Mouse (Mus musculus) adrenal gland, adult 8-10 months (tissue): ENCODE measurements around the gene Olfr312. TPM values are rescaled to one million over a fixed set of nuclear protein-coding genes. Genes with fewer than 3 reads are reported as not detected.

ENCODE experiments used
- DNase-seq: peaks from one replicate; pipeline ENCODE4 v3.0.0; 2022
- total RNA-seq, 4 experiments: library from RNA; stranded (reverse); gene quantifications; 2 replicates each; pipeline ENCODE4 v1.2.4; 2022

Gene Olfr312
- total RNA-seq, 4 experiments from 2014 or later = not detected

- peak; percentile 65 for DNase-seq
Measured at GRCm38 (mm10) chr11:58867039-58867953, 38.3 kb downstream of the Olfr312 start, which contains the start of gene 2810021J22Rik. Gene 2810021J22Rik (plus strand): TSS chr11:58867216.

GRCm38 (mm10) chr11:58867954-58868330, 38.9 kb downstream of the Olfr312 start:
- DNase-seq = no peak

- no peak for DNase-seq
Measured at GRCm38 (mm10) chr11:58870961-58871360, 41.9 kb downstream of the Olfr312 start.

GRCm38 (mm10) chr11:58883756-58884155, 54.7 kb downstream of the Olfr312 start:
- DNase-seq = no peak

Other genes with a start within 250 kb of the Olfr312 start
- gene Olfr324, start 234.1 kb upstream of the Olfr312 start, total RNA-seq = not detected
- gene 2210407C18Rik, start 213.2 kb upstream of the Olfr312 start, total RNA-seq = not detected
- not detected for gene Olfr323, start 198.7 kb upstream of the Olfr312 start, total RNA-seq
- not detected for gene Trim58, start 188.8 kb upstream of the Olfr312 start, total RNA-seq
- gene Olfr322, start 170.5 kb upstream of the Olfr312 start, total RNA-seq = not detected
- not detected for gene Olfr320, start 148.1 kb upstream of the Olfr312 start, total RNA-seq
- not detected for gene Olfr319, start 130.1 kb upstream of the Olfr312 start, total RNA-seq
- gene Olfr318, start 105.2 kb upstream of the Olfr312 start, total RNA-seq = not detected
- not detected for gene Olfr317, start 90.0 kb upstream of the Olfr312 start, total RNA-seq
- gene Olfr316, start 76.5 kb upstream of the Olfr312 start, total RNA-seq = not detected
- not detected for gene Olfr315, start 56.0 kb upstream of the Olfr312 start, total RNA-seq
- not detected for gene Olfr314, start 46.3 kb upstream of the Olfr312 start, total RNA-seq
- gene Fam183b, start 27.3 kb upstream of the Olfr312 start, total RNA-seq = 1 to 10 TPM; 2.4 to 3.7 (median 2.9) TPM
- gene Olfr313, start 14.2 kb upstream of the Olfr312 start, total RNA-seq = not detected
- gene Olfr311, start 10.0 kb downstream of the Olfr312 start, total RNA-seq = not detected
- gene Gm12258, start 17.9 kb downstream of the Olfr312 start, total RNA-seq = 10 to 100 TPM in 2 of 4 experiments, 1 to 10 TPM in 2; 4.4 to 15.0 (median 10.3) TPM
- gene 2810021J22Rik, start 38.0 kb downstream of the Olfr312 start, total RNA-seq = 10 to 100 TPM in 1 of 4 experiments, 1 to 10 TPM in 3; 4.7 to 10.8 (median 7.9) TPM
- 1 to 10 TPM; 3.8 to 6.3 (median 5.8) TPM for gene Zfp39, start 75.0 kb downstream of the Olfr312 start, total RNA-seq
- not detected for gene Btnl10, start 88.7 kb downstream of the Olfr312 start, total RNA-seq
- 100 to 1,000 TPM; 179 to 200 (median 190) TPM for gene Rnf187, start 109.7 kb downstream of the Olfr312 start, total RNA-seq
- gene Hist3h2ba, start 119.7 kb downstream of the Olfr312 start, total RNA-seq = 10 to 100 TPM in 2 of 4 experiments, 1 to 10 TPM in 2; 3.3 to 12.2 (median 7.8) TPM
- 10 to 100 TPM; 18.8 to 28.5 (median 26.2) TPM for gene Hist3h2a, start 125.4 kb downstream of the Olfr312 start, total RNA-seq
- gene Trim17, start 125.4 kb downstream of the Olfr312 start, total RNA-seq = under 1 TPM; 0.21 to 0.59 (median 0.46) TPM
- gene Trim11, start 148.9 kb downstream of the Olfr312 start, total RNA-seq = 10 to 100 TPM; 23.2 to 38.7 (median 31.3) TPM